Mouse (Mus musculus) bone marrow, adult 2 months (tissue): ENCODE data around the gene Ercc2. TPM values are rescaled to one million over a fixed set of nuclear protein-coding genes. Genes with fewer than 3 reads are reported as not detected.

ENCODE experiments used
- H3K27ac ChIP-seq: fragments of 200-500 bp; 2 replicates; pipeline ENCODE4 v1.5.1; 2012; ENCODE audit warnings: low read depth, mild to moderate bottlenecking, control low read depth, inconsistent platforms, low read length; ENCODE audit not compliant: control insufficient read depth, poor library complexity, insufficient read depth
- H3K4me1 ChIP-seq: fragments of 200-500 bp; 2 replicates; pipeline ENCODE4 v1.6.1; 2011; ENCODE audit warnings: low read length; ENCODE audit not compliant: control insufficient read depth, insufficient read depth
- H3K4me3 ChIP-seq: fragments of 200-500 bp; replicated peaks from 2 replicates; pipeline ENCODE3; 2011; ENCODE audit warnings: mild to moderate bottlenecking, low read depth, low read length, control low read depth; ENCODE audit not compliant: control insufficient read depth
- CTCF ChIP-seq: fragments of 200-500 bp; IDR thresholded peaks from 2 replicates; pipeline ENCODE4 v1.5.1; 2011; ENCODE audit warnings: low read length, control low read depth; ENCODE audit not compliant: control insufficient read depth, insufficient read depth
- POLR2A ChIP-seq: fragments of 200-500 bp; IDR thresholded peaks from 2 replicates; pipeline ENCODE4 v1.6.1; 2011; ENCODE audit warnings: low read depth, mild to moderate bottlenecking, control low read depth, low read length, borderline replicate concordance; ENCODE audit not compliant: control insufficient read depth
- WGBS: fragments of 180-500 bp; shearing (Covaris S2); methylation state at CpG from one replicate; pipeline ENCODE4 v1.1.7; 2018; 5-methylcytosine and 5-hydroxymethylcytosine counted together
- polyA plus RNA-seq: library from polyadenylated mRNA; stranded (reverse); fragments of >200 nt; gene quantifications from 2 replicates; pipeline ENCODE4 v1.2.4, GENCODE M21; 2011; ENCODE audit warnings: low replicate concordance; ENCODE audit not compliant: missing spikeins, insufficient read depth, insufficient read length

Gene Ercc2
- polyA plus RNA-seq, 1 experiment = 31.9 TPM

DNA sequence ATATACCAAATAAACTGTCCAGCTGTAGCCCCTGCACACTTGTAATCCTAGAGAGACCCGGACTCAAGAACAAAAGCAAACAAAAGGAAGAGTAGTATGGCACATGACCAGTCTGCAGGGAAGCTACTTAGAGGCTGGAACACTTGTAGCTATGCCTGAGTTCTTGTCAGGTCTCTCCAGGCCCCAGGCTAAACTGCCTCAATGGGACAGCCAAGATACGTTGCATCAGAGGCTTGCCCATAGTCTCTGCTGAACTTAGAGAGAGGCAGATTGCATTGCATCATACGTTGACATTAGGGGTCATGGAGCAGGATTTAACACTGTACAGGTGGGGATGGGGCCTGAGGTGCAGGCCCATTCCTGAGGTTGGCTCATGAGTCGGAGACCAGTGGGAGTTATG is 5.8 kb upstream of the Ercc2 start:
- no peak overlapping the region for H3K4me3 ChIP-seq
- H3K4me1 ChIP-seq = no peaks in the 10 kb centered on the region
- WGBS = 84% methylated on average over 4 of the region's 4 CpGs
- H3K27ac ChIP-seq = no peak overlapping the region
- TF ChIP-seq POLR2A (no peak), CTCF (no peak)

DNA sequence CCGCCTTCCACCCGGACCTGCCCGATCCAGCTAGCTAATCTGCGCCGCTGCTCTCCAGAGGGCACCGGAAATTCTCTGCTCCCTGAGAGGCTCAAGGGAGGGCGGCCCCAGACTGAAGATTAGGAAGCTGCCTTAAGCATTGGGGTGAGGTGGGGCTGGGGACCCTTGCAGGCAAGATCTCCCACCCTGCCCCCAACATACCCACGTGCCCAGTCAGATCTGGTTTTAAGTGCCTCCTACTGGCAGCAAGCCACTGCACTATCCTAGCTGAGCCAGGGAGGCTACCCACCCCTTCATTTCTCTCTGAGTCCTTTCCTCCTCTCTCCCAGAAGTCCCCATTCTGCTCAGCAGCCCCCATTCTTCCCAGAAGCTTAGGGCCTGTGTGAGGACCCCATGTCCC is 3.8 kb upstream of the Ercc2 start:
- no peak overlapping the region for H3K4me3 ChIP-seq
- 75% methylated on average over 8 of the region's 8 CpGs for WGBS
- no peak overlapping the region for H3K27ac ChIP-seq
- no peak for TF ChIP-seq CTCF
- TF ChIP-seq POLR2A = no peak
- no peaks in the 10 kb centered on the region for H3K4me1 ChIP-seq

DNA sequence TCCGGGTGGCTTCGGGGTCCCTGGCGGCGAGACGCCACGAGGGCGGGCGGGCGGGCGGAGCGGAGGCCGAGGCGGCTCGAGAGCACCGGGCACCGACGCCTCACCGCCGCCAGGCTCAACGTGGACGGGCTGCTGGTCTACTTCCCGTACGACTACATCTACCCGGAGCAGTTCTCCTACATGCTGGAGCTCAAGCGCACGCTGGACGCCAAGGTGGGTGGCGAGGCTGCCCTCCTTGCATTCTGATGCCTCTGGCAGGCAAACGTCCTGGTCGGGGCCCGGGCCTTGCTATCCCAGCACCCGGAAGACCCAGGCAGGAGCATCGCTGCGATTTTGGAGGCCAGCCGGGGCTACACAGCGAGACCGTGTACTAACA is 344 bp downstream of the Ercc2 start:
- Histone ChIP-seq H3K4me1 (no peaks in the 10 kb centered on the region; the same call in 1 of the 2 replicates), H3K27ac (no peak overlapping the region), H3K4me3 (peak overlapping the region; percentile 96)
- TF ChIP-seq CTCF (no peak), POLR2A (no peak)
- under 1% methylated on average over 32 of the region's 37 CpGs for WGBS

GRCm38 (mm10) chr7:19383708-19384107 is 1.9 kb downstream of the Ercc2 start:
- Histone ChIP-seq H3K4me1 (no peaks in the 10 kb centered on the region; the same call in 1 of the 2 replicates), H3K4me3 (no peak overlapping the region), H3K27ac (no peak overlapping the region)
- TF ChIP-seq CTCF = no peak
- 92% methylated on average over 9 of the region's 9 CpGs for WGBS

DNA sequence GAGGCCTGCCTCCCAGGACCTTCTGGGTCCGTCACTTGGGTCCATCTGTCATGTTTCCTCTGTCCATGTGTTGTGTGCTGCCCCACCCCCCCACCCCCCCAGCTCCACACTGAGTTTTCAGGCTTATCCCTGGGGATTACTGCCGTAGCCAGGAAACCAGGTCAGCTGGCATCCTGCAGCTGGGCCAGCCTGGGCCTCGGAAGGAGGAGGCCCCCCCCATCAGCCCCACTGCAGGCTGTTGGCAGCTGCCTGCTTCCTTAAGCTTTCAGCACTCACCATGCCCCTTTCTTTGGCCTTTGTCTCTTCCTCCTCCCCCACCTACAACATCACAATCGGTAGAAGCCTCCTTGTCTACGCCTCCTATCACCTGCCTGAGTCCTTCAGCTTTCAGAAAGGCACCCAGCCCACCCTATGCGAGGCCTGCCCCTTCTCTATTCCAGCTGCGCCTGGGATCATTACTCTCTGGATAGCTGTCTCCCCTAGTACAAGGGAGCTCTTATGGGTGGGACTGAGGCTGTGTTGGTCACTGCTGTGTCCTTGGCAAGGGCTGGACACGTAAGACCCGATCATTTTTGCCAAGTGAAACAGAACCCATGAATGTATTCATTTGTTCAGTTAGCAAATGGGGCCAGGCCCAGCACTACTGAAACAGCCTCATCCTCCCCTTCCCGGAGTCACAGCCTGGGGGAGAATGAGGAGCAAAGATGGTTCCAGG is 7.0 kb downstream of the Ercc2 start:
- Histone ChIP-seq H3K4me1 (no peaks in the 10 kb centered on the region; the same call in 1 of the 2 replicates), H3K4me3 (no peak overlapping the region), H3K27ac (no peak overlapping the region)
- WGBS = 79% methylated on average over 10 of the region's 10 CpGs
- TF ChIP-seq CTCF (no peak), POLR2A (no peak)

DNA sequence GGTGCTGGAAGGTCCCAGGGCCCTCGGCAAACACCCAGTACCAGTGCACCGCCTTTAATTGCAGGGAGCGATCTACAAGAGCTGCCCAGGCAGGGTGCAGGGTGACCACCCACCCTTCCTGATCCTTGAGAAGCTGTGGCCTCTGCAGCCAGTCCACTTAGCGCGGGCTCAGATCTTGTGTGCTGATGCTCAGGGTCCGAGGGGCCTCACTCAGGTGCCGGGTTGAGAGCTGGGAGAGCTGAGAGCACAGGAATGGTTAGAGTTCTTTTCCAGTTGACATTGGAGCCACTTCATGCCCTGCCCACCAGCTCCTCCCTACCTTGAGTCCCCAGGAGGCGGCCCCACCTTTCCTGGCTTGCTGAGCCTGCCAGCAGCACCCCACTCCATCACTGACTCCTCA is 12.7 kb downstream of the Ercc2 start:
- Histone ChIP-seq H3K4me1 (no peaks in the 10 kb centered on the region; the same call in 1 of the 2 replicates), H3K27ac (no peak overlapping the region; the same call in 1 of the 2 replicates), H3K4me3 (no peak overlapping the region)
- no peak for TF ChIP-seq CTCF
- no peak for TF ChIP-seq POLR2A
- WGBS = 83% methylated on average over 8 of the region's 8 CpGs

DNA sequence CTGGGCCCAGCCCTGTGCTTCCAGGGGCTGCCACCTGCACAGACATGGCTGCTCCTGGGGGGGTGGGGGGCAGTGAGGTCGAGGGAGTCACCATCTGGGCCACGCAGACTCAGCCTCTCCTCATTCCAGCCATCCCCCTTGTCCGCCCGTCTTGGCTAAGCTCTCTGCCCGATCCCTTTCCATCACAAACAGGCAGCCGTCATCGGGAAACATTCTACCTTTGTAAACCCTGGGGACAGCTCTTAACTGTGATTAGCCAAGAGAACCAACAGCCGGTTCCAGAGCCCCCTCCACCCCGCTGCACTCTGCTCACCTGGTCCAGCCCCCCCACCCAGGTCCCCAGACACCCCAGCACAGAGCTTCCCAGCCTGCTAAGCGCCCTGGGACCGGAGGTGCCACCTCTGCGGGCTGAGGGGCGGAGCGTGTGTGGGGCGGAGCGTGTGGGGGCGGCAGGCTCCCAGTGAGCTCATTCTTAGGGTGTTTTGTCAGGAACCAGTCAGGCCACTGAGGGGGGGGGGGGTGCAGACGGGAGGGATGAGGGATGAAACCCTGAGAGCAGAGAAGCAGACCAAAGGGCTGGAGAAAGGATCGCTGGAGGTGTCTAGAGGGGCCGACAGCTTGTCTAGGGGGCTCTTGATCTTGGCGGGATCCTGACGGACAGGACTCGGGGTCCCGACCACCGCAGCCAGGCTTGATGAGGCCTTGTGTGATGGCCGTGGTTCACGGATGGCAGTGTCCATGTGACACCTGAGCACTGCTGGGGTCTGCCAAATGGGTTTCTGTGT is 17.9 kb downstream of the Ercc2 start:
- WGBS = 10% methylated on average over 27 of the region's 27 CpGs
- Histone ChIP-seq H3K27ac (no peak overlapping the region), H3K4me3 (no peak overlapping the region), H3K4me1 (no peaks in the 10 kb centered on the region)
- no peak for TF ChIP-seq CTCF
- TF ChIP-seq POLR2A = no peak

DNA sequence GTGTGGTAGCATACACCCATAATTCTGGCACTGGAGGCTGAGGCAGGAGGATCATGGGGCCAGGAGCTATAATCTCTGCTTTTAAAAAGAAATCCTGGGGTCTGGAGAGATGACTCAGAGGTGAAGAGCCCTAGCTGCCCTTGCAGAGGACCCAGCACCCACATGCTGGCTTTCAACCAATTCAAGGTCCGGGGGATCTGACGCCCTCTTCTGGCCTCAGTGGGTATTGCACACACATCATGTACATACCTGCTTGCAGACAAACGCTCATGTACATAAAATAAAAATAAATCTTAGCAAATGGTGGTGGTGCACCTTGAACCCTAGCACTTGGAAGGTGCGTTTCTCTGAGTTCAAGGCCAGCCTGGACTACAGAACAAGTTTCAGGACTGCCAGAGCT is 19.1 kb downstream of the Ercc2 start:
- Histone ChIP-seq H3K4me1 (no peaks in the 10 kb centered on the region; the same call in 1 of the 2 replicates), H3K4me3 (no peak overlapping the region), H3K27ac (no peak overlapping the region)
- WGBS = 81% methylated on average over 4 of the region's 4 CpGs
- no peak for TF ChIP-seq CTCF

DNA sequence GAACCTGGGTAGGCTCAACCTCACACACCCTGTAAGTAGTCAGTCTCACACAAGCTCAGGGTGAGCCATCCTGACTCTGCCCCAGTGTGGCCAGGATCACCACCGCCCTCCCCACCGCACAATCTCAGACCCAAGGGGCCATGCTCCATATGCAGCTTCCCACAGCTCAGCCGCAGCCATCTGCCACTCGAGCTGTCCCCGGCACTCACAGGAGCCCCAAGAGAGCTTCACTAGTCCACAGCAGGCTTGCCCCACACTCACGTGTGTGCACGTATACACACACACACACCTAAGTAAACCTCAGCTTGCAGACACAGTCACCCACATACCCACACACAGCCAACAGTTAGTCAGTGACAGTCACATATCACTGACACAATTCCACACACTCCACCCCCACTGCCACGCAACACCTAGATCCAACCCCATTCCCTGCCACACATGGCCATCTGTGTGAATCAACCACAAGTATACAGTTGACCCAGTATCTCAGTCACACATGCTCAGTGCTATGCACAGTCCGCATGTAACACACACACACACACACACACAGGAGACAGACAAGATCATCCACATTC is 20.8 kb downstream of the Ercc2 start:
- Histone ChIP-seq H3K4me3 (no peak overlapping the region), H3K4me1 (no peaks in the 10 kb centered on the region; the same call in 1 of the 2 replicates), H3K27ac (no peak overlapping the region)
- WGBS = 81% methylated on average over 9 of the region's 9 CpGs
- TF ChIP-seq CTCF (no peak), POLR2A (no peak)
